Mouse (Mus musculus) layer of hippocampus, adult 9-11 months (tissue): ENCODE results near the gene Grap2.

Experiments used
- DNase-seq: peaks from one replicate; pipeline ENCODE4 v3.0.0; 2022

The Grap2 gene

GRCm38 (mm10) chr15:80641702-80642435 lies 69.5 kb downstream of the Grap2 start:
- DNase-seq, result no peak

- no peak for DNase-seq
Measured at GRCm38 (mm10) chr15:80645006-80645797, 72.8 kb downstream of the Grap2 start.

GRCm38 (mm10) chr15:80648977-80649606 lies 76.7 kb downstream of the Grap2 start:
- DNase-seq, result no peak

GRCm38 (mm10) chr15:80650412-80650811 lies 78.0 kb downstream of the Grap2 start:
- no peak for DNase-seq

GRCm38 (mm10) chr15:80653865-80654264 lies 81.5 kb downstream of the Grap2 start:
- DNase-seq, result no peak

GRCm38 (mm10) chr15:80658815-80659471 lies 86.5 kb downstream of the Grap2 start:
- peak; percentile 63 for DNase-seq

GRCm38 (mm10) chr15:80660963-80661362 lies 88.6 kb downstream of the Grap2 start:
- no peak for DNase-seq

GRCm38 (mm10) chr15:80664444-80664843 lies 92.0 kb downstream of the Grap2 start:
- no peak for DNase-seq

- no peak for DNase-seq
Measured at GRCm38 (mm10) chr15:80671295-80672252, 99.2 kb downstream of the Grap2 start, which contains the start of gene Fam83f. Fam83f (plus strand) TSS chr15:80671847.

- DNase-seq, result no peak
Measured at GRCm38 (mm10) chr15:80672810-80673209, 100.4 kb downstream of the Grap2 start.

GRCm38 (mm10) chr15:80673337-80674095 lies 101.1 kb downstream of the Grap2 start:
- no peak for DNase-seq

GRCm38 (mm10) chr15:80674700-80675099 lies 102.3 kb downstream of the Grap2 start:
- DNase-seq, result no peak

- peak; percentile 75 for DNase-seq
Measured at GRCm38 (mm10) chr15:80679515-80680215, 107.3 kb downstream of the Grap2 start.

- no peak for DNase-seq
Measured at GRCm38 (mm10) chr15:80680347-80681030, 108.1 kb downstream of the Grap2 start.

- no peak for DNase-seq
Measured at GRCm38 (mm10) chr15:80681466-80681881, 109.1 kb downstream of the Grap2 start.

GRCm38 (mm10) chr15:80682343-80682742 lies 109.9 kb downstream of the Grap2 start:
- no peak for DNase-seq

- no peak for DNase-seq
Measured at GRCm38 (mm10) chr15:80683151-80683550, 110.8 kb downstream of the Grap2 start.

- DNase-seq, result no peak
Measured at GRCm38 (mm10) chr15:80683990-80684389, 111.6 kb downstream of the Grap2 start.

GRCm38 (mm10) chr15:80684786-80685602 lies 112.6 kb downstream of the Grap2 start:
- DNase-seq, result no peak
